Mouse (Mus musculus) liver, embryonic 15.5 days (tissue): Measurements from ENCODE around the gene Pfdn6. TPM values are rescaled to one million over a fixed set of nuclear protein-coding genes. Genes with fewer than 3 reads are reported as not detected.
A peak's percentile ranks its signal among the peaks of the same experiment; 100 is the strongest.
"Not testable (repeated sequence)": the region's sequence is repeated elsewhere in the genome, so short reads cannot be mapped to it uniquely, and the experiment has no call there.

Experiments
- ATAC-seq: fragments of 200-750 bp; cut with Nextera tagmentation; 2 replicates; pipeline ENCODE4 v1.8.0; 2017; ENCODE audit warnings: moderate number of reproducible peaks, mild to moderate bottlenecking, moderate library complexity; ENCODE audit not compliant: insufficient read depth
- H3K27ac ChIP-seq: fragments of 300-500 bp; sonication (generic); replicated peaks from 2 replicates; pipeline ENCODE4 v1.5.1; 2015; ENCODE audit warnings: mild to moderate bottlenecking, inconsistent platforms
- H3K27me3 ChIP-seq: fragments of 300-500 bp; sonication (generic); 2 replicates; pipeline ENCODE4 v1.6.1; 2015; ENCODE audit warnings: mild to moderate bottlenecking, inconsistent platforms
- H3K36me3 ChIP-seq: fragments of 300-500 bp; sonication (generic); replicated peaks from 2 replicates; pipeline ENCODE4 v1.6.1; 2015; ENCODE audit warnings: moderate library complexity, mild to moderate bottlenecking, inconsistent platforms
- H3K4me1 ChIP-seq: fragments of 300-500 bp; sonication (generic); replicated peaks from 2 replicates; pipeline ENCODE4 v1.6.1; 2015; ENCODE audit warnings: inconsistent platforms
- H3K4me2 ChIP-seq: fragments of 300-500 bp; sonication (generic); 2 replicates; pipeline ENCODE4 v1.6.1; 2015; ENCODE audit warnings: moderate library complexity, mild to moderate bottlenecking, inconsistent platforms
- H3K4me3 ChIP-seq: fragments of 300-500 bp; sonication (generic); replicated peaks from 2 replicates; pipeline ENCODE4 v1.5.1; 2015; ENCODE audit warnings: mild to moderate bottlenecking, inconsistent platforms
- H3K9ac ChIP-seq: fragments of 300-500 bp; sonication (generic); 2 replicates; pipeline ENCODE4 v1.6.1; 2015; ENCODE audit warnings: moderate library complexity, mild to moderate bottlenecking, inconsistent platforms
- H3K9me3 ChIP-seq: fragments of 300-500 bp; sonication (generic); replicated peaks from 2 replicates; pipeline ENCODE4 v1.6.1; 2016; ENCODE audit warnings: inconsistent platforms
- WGBS: fragments of 180-500 bp; shearing (Covaris S2); methylation state at CpG from one replicate; pipeline ENCODE4 v1.1.7; 2015; ENCODE audit warnings: mixed read lengths; ENCODE audit not compliant: insufficient replicate concordance; 5-methylcytosine and 5-hydroxymethylcytosine counted together
- polyA plus RNA-seq: library from polyadenylated mRNA; unstranded; fragments of >200 nt; fragmentation: Nextera tagmentation; extraction: Ambion mirVana; gene quantifications from 2 replicates; pipeline ENCODE4 v1.2.1, GENCODE M21; 2015

Gene Pfdn6
- 89.6 and 96.8 TPM in 2 replicates for polyA plus RNA-seq

DNA sequence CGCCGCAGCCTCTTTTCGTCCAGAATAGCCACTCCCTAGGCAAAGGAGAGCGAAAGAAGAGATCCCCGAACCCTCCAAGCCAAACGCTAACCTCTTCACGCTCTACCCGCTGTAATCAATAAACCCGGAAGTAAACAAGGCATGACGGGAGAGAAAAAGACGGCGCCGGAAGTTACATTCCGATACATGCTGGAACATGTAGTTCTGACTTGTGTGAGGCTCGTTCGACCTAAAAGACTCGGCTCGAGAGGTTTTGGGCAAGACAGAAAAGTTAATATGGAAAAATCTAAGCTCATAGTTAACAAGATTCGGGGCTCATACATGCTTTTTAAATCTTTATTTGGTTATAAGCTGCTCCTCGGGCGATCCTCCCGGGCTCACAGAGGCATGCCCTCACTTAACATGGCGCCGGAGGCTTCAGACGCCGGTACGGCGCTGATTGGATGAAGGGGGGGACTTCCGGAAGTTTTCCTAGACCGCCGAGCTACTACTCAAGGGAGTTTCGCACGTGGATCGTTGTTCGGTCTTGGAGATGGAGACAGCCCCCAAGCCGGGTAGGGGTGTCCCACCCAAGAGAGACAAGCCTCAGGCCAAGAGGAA lies at the start of gene Pfdn6, which contains the start of gene Wdr46:
Gene Pfdn6, minus strand, starts transcription at position 138 of the 600 bp plus-strand sequence.
Gene Wdr46, plus strand, starts transcription at position 455 of the 600 bp plus-strand sequence.
- Histone ChIP-seq H3K27me3 (no peaks in the 10 kb centered on the region), H3K4me3 (peak within 1 kb of the TSS; percentile 89), H3K4me2 (peak within 1 kb of the TSS; percentile 98), H3K9ac (peak within 1 kb of the TSS; percentile 81), H3K27ac (peak within 1 kb of the TSS; percentile 82), H3K9me3 (no peaks in the 10 kb centered on the region), H3K4me1 (peaks cover 31% of the 10 kb centered on the region), H3K36me3 (peaks cover 50% of the 10 kb centered on the region)
- ATAC-seq = peak; percentile 88
- WGBS = under 1% methylated on average over 36 of the region's 36 CpGs

- not testable (repeated sequence) for H3K9me3 ChIP-seq, H3K36me3 ChIP-seq, ATAC-seq, H3K27ac ChIP-seq, H3K9ac ChIP-seq
- Histone ChIP-seq H3K27me3 (peaks cover 29% of the 10 kb centered on the region), H3K4me1 (peaks cover 43% of the 10 kb centered on the region), H3K4me3 (peak overlapping the region; percentile 64; the same call in 1 of the 2 replicates), H3K4me2 (peak overlapping the region; percentile 84)
- 2% methylated on average over 8 of the region's 8 CpGs for WGBS
Observed at GRCm38 (mm10) chr17:33982136-33982535, 42.0 kb upstream of the Pfdn6 start.

GRCm38 (mm10) chr17:33981192-33981909 lies 41.2 kb upstream of the Pfdn6 start:
- peaks cover 34% of the 10 kb centered on the region for H3K27me3 ChIP-seq
- H3K4me3 ChIP-seq = peak overlapping the region; percentile 64
- peak overlapping the region; percentile 72 for H3K27ac ChIP-seq
- H3K9me3 ChIP-seq, H3K36me3 ChIP-seq: not testable (repeated sequence)
- peak overlapping the region; percentile 84 for H3K4me2 ChIP-seq
- under 1% methylated on average over 27 of the region's 27 CpGs for WGBS
- peaks cover 43% of the 10 kb centered on the region for H3K4me1 ChIP-seq
- peak; percentile 58 for ATAC-seq
- peak overlapping the region; percentile 40; the same call in 1 of the 2 replicates for H3K9ac ChIP-seq

DNA sequence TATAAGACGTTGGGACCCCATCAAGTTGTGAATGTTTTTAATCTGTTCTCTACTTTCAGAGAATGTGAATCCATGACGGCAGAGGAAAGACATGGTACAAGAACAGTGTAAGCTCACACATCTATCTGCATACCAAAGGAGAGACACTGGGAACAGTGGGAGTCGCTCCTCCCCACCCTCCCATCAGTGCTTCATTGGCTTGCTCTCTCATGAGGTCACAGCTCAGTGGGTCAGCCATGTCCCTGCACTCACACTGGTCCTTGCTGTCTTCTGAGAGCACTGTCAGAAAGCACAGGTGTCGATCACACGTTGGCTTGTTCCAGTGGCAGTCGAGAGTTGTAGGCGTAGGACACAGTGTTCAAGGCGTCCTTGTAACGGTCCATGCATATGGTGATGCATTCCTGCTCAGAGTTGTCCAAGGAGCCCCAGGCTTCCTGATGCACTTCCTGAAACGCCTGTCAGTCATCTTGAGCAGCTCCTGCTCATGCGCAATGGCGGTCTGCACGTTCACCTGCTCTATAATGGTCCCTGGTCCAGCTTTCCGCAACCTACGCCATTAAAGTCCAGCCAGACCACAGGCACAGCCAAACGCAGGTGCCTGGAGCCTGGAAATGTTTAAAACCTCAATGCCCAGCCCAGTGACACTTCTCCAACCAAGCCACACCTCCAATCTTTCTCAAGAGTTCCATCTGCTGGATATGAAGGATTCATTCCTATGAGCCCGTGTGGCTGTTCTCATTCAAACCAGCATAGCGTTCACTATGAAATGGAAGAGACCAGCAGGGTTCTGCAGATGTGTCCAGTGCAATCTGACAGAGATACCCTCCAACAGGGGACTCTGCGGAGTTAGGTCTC lies 40.3 kb upstream of the Pfdn6 start:
- WGBS = 67% methylated on average over 19 of the region's 19 CpGs
- H3K36me3 ChIP-seq = no peaks in the 10 kb centered on the region
- H3K9ac ChIP-seq = no peak overlapping the region
- peak overlapping the region; percentile 65; the same call in 1 of the 2 replicates for H3K27ac ChIP-seq
- H3K9me3 ChIP-seq = no peaks in the 10 kb centered on the region
- H3K4me1 ChIP-seq = peaks cover 43% of the 10 kb centered on the region
- peak overlapping the region; percentile 84 for H3K4me2 ChIP-seq
- H3K4me3 ChIP-seq = no peak overlapping the region
- ATAC-seq = no peak
- H3K27me3 ChIP-seq = peaks cover 39% of the 10 kb centered on the region

GRCm38 (mm10) chr17:33979512-33980050 lies 39.4 kb upstream of the Pfdn6 start:
- 50% methylated on average over 6 of the region's 6 CpGs for WGBS
- H3K4me2 ChIP-seq = no peak overlapping the region
- no peak overlapping the region for H3K9ac ChIP-seq
- H3K36me3 ChIP-seq = no peaks in the 10 kb centered on the region
- no peak for ATAC-seq
- H3K27me3 ChIP-seq = peaks cover 39% of the 10 kb centered on the region
- no peaks in the 10 kb centered on the region for H3K9me3 ChIP-seq
- H3K4me1 ChIP-seq = peaks cover 43% of the 10 kb centered on the region
- H3K4me3 ChIP-seq = no peak overlapping the region
- peak overlapping the region; percentile 65 for H3K27ac ChIP-seq

- peaks cover 39% of the 10 kb centered on the region for H3K27me3 ChIP-seq
- no peaks in the 10 kb centered on the region for H3K36me3 ChIP-seq
- peak overlapping the region; percentile 88 for H3K4me2 ChIP-seq
- peak; percentile 85 for ATAC-seq
- H3K27ac ChIP-seq = peak overlapping the region; percentile 68
- under 1% methylated on average over 17 of the region's 17 CpGs for WGBS
- peak overlapping the region; percentile 60 for H3K4me3 ChIP-seq
- H3K9ac ChIP-seq = peak overlapping the region; percentile 40; the same call in 1 of the 2 replicates
- H3K9me3 ChIP-seq = no peaks in the 10 kb centered on the region
- H3K4me1 ChIP-seq = peaks cover 46% of the 10 kb centered on the region
Observed at GRCm38 (mm10) chr17:33978631-33979031, 38.5 kb upstream of the Pfdn6 start.

DNA sequence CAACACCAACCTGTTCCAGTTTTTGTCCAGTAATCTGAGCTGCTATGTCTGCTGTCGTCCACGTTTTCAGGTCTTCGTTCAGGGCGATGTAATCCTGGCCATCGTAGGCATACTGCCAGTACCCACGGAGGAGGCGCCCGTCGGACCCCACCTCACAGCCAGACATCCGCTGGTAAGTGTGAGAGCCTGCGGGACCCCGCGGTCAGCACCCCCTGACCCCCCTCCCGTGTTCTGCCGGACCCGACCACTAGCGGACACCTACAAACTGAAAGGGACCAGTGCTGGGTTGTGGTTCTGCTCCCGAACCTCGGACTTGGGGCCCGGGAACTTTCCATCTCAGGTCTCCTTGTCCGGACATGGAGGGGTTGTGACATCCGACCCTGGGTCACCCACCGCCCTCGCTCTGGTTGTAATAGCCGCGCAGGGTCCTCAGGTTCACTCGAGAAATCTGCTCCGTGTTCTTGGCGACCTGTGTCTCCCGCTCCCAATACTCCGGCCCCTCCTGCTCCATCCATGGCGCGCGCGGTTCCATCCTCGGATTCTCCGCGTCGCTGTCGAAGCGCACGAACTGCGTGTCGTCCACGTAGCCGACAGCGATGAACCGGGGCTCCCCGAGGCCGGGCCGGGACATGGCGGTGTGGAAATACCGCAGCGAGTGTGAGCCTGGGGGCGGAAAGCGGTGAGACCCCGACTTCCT lies 37.9 kb upstream of the Pfdn6 start:
- no peaks in the 10 kb centered on the region for H3K36me3 ChIP-seq
- peaks cover 39% of the 10 kb centered on the region for H3K27me3 ChIP-seq
- H3K4me1 ChIP-seq = peaks cover 48% of the 10 kb centered on the region
- no peak for ATAC-seq
- H3K4me3 ChIP-seq = peak overlapping the region; percentile 60
- peak overlapping the region; percentile 68 for H3K27ac ChIP-seq
- H3K4me2 ChIP-seq = peak overlapping the region; percentile 88
- WGBS = 3% methylated on average over 57 of the region's 57 CpGs
- no peaks in the 10 kb centered on the region for H3K9me3 ChIP-seq
- H3K9ac ChIP-seq = peak overlapping the region; percentile 40

DNA sequence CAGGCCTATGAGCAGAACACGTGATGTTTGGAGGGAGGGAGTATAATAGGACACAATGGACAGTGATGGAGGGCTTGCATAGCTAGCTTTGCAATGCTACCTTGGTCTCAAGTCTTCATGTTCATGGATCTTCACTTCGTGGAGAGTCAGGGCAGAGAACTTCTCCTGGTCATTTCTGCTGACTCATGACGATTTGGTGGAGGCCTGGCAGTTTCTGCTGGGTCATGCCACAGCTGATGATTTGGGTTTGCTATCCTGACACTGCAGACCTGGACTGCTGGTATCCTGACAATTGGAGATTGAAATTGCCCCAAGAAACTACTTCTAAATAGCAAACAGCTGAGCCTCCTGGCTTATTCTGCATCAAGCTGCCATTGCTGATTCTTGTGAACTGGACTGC lies 33.4 kb upstream of the Pfdn6 start:
- H3K9ac ChIP-seq = no peak overlapping the region
- no peaks in the 10 kb centered on the region for H3K36me3 ChIP-seq
- H3K27ac ChIP-seq = no peak overlapping the region
- H3K9me3 ChIP-seq = no peaks in the 10 kb centered on the region
- 39% methylated on average over 3 of the region's 3 CpGs for WGBS
- no peak overlapping the region for H3K4me3 ChIP-seq
- no peak overlapping the region for H3K4me2 ChIP-seq
- no peak for ATAC-seq
- H3K4me1 ChIP-seq = peaks cover 16% of the 10 kb centered on the region
- peaks cover 34% of the 10 kb centered on the region for H3K27me3 ChIP-seq

- H3K4me2 ChIP-seq = no peak overlapping the region
- peaks cover 25% of the 10 kb centered on the region for H3K27me3 ChIP-seq
- no peak overlapping the region for H3K4me3 ChIP-seq
- WGBS = 6% methylated on average over 1 of the region's 1 CpGs
- H3K4me1 ChIP-seq = peaks cover 7% of the 10 kb centered on the region
- H3K27ac ChIP-seq = no peak overlapping the region
- H3K9ac ChIP-seq = no peak overlapping the region
- no peaks in the 10 kb centered on the region for H3K36me3 ChIP-seq
- ATAC-seq = no peak
- H3K9me3 ChIP-seq = no peaks in the 10 kb centered on the region
Observed at GRCm38 (mm10) chr17:33972691-33973090, 32.5 kb upstream of the Pfdn6 start.

GRCm38 (mm10) chr17:33969394-33969793 lies 29.3 kb upstream of the Pfdn6 start:
- no peak for ATAC-seq

More at GRCm38 (mm10) chr17:33969394-33969793, 29.3 kb upstream of the Pfdn6 start:
- no peak overlapping the region for H3K27ac ChIP-seq
- H3K9ac ChIP-seq = no peak overlapping the region
- H3K27me3 ChIP-seq = 0 out of 2 replicates have a peak, but pooled peaks cover 7% of the 10 kb centered on the region
- peaks cover 18% of the 10 kb centered on the region for H3K36me3 ChIP-seq
- WGBS = 64% methylated on average over 4 of the region's 4 CpGs
- H3K4me1 ChIP-seq = peaks cover 5% of the 10 kb centered on the region; the same call in 1 of the 2 replicates
- H3K9me3 ChIP-seq = no peaks in the 10 kb centered on the region
- H3K4me2 ChIP-seq = no peak overlapping the region
- H3K4me3 ChIP-seq = no peak overlapping the region
